Mouse (Mus musculus) neural tube, embryonic 14.5 days (tissue): Measurements from ENCODE around the gene Actl7b. TPM values are rescaled to one million over a fixed set of nuclear protein-coding genes. Genes with fewer than 3 reads are reported as not detected.

Experiments used
- polyA plus RNA-seq: library from polyadenylated mRNA; unstranded; fragments of >200 nt; fragmentation: Nextera tagmentation; extraction: Ambion mirVana; gene quantifications from 2 replicates; pipeline ENCODE4 v1.2.1, GENCODE M21; 2014

Actl7b gene
- polyA plus RNA-seq, 1 experiment from 2014 or later = not detected

Other genes starting within 250 kb of the Actl7b start
- not detected in 2 replicates for gene Gm26657, start 1.4 kb downstream of the Actl7b start, polyA plus RNA-seq
- not detected in 2 replicates for gene Actl7a, start 2.0 kb upstream of the Actl7b start, polyA plus RNA-seq
- 76.9 and 94.1 TPM in 2 replicates for gene Elp1, start 60.9 kb upstream of the Actl7b start, polyA plus RNA-seq
- gene Fam206a, start 60.9 kb upstream of the Actl7b start, polyA plus RNA-seq = 17.8 and 19.0 TPM in 2 replicates
- gene Ctnnal1, start 123.7 kb upstream of the Actl7b start, polyA plus RNA-seq = 14.4 and 22.8 TPM in 2 replicates
- 9.3 and 11.0 TPM in 2 replicates for gene Tmem245, start 206.0 kb upstream of the Actl7b start, polyA plus RNA-seq
- 31.6 and 34.5 TPM in 2 replicates for gene Frrs1l, start 248.9 kb upstream of the Actl7b start, polyA plus RNA-seq